Mouse (Mus musculus) liver, adult 10 weeks (tissue): ENCODE data around the gene Klhdc8a. TPM values are rescaled to one million over a fixed set of nuclear protein-coding genes. Genes with fewer than 3 reads are reported as not detected.

Source experiments
- polyA plus RNA-seq: library from polyadenylated mRNA; stranded (reverse); fragments of 350-450 nt; fragmentation: Illumina TruSeq; extraction: RNeasy Lipid Tissue Mini Kit (QIAGEN cat#74804); gene quantifications from one replicate; pipeline ENCODE4 v1.2.3, GENCODE M21; 2014; ENCODE audit warnings: low read depth, low replicate concordance

The Klhdc8a gene
- polyA plus RNA-seq: 0.24 TPM

DNA sequence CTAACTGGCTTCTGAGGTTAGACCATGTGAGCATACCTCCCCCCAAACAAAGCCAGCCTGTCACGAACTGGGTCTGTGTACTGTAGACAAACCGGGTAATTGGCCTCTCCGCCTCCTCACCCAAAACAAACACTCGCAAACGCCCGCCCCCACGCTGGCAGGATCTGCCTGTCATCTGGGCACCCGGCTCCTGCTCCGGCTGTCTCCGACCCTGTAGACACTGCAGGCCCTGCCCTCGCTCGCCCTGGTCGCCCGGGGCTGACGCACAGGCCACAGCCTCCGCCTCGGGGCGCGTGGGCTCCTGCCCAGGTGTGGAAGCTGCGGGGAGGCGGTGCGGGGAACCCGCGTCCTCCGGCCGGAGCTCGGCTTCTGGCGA, at the start of gene Klhdc8a:
TSS of gene Klhdc8a (plus strand) at position 202 of the 376 bp plus-strand sequence.

DNA sequence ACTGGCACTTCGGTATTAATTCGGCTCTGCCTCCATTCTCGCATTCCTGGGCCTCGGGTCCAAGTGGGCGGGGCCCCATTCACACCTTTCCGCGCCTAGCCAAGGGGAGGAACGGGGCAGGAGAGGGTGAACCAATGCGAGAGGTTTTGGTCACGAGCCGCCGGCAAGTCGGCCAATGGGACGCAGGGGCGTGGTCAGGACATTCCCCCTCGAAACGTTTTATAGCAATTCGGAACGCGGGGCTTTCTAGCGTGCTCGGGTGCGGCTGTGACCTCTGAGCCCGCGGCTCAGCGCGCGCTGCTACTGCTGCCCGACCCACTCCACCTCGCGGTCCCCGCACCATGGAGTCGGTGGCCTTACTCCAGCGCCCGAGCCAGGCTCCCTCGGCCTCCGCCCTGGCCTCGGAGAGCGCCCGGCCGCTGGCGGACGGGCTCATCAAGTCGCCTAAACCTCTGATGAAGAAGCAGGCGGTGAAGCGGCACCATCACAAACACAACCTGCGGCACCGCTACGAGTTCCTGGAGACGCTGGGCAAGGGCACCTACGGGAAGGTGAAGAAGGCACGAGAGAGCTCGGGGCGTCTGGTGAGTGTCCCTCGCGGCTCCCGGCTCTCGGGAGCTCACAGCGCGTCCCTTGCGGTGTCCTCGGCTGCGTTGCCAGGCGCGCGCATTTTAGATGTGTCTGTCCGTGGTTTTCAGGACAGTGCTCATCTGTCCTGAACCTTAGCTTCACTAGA, 17.6 kb downstream of the Klhdc8a start, which contains the start of gene Nuak2:
TSS of gene Nuak2 (plus strand) at position 238 of the 736 bp plus-strand sequence.

Other genes with a start within 250 kb of the Klhdc8a start
- gene Mfsd4a, start 230.6 kb upstream of the Klhdc8a start, polyA plus RNA-seq: not detected
- gene Cdk18, start 158.9 kb upstream of the Klhdc8a start, polyA plus RNA-seq: 1.5 TPM
- not detected for gene Lemd1, start 107.2 kb upstream of the Klhdc8a start, polyA plus RNA-seq
- not detected for gene AC124108.1, start 107.2 kb upstream of the Klhdc8a start, polyA plus RNA-seq
- not detected for gene Gm10188, start 68.9 kb upstream of the Klhdc8a start, polyA plus RNA-seq
- gene Nuak2, start 17.5 kb downstream of the Klhdc8a start, polyA plus RNA-seq: 4.4 TPM
- gene Tmcc2, start 92.7 kb downstream of the Klhdc8a start, polyA plus RNA-seq: 0.42 TPM
- 6.2 TPM for gene Dstyk, start 118.9 kb downstream of the Klhdc8a start, polyA plus RNA-seq
- gene Rbbp5, start 178.7 kb downstream of the Klhdc8a start, polyA plus RNA-seq: 21.4 TPM
- 2.0 TPM for gene Tmem81, start 207.6 kb downstream of the Klhdc8a start, polyA plus RNA-seq
- not detected for gene Cntn2, start 244.6 kb downstream of the Klhdc8a start, polyA plus RNA-seq